Mouse (Mus musculus) brain, adult 2 months (tissue): ENCODE data around the gene Carnmt1.

Source experiments
- DNase-seq: peaks from one replicate; pipeline ENCODE4 v3.0.0; 2011; ENCODE audit warnings: low read depth, low spot score

Gene Carnmt1

GRCm38 (mm10) chr19:18653058-18653457 lies 17.5 kb upstream of the Carnmt1 start:
- DNase-seq, result no peak

DNA sequence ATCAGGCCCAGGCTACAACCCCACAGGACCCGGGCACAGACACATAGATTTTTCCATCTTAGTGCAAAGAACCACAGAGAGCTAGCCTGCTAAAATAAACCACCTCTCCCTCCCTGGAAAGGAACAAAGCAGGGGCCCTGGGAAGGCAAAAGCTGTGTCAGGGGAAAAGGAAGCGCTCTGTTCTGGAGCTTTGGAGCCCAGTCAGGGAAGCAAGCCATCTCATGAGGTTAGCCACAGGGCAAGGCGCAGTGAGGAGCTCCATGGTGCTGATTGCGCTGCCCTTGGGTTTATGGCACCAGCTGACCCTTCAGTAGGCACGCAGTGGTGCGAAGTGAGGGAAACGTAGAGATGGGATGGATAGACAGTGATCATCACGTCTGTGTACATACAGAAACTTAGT lies 16.2 kb upstream of the Carnmt1 start:
- no peak for DNase-seq

GRCm38 (mm10) chr19:18654984-18655383 lies 15.6 kb upstream of the Carnmt1 start:
- DNase-seq, result no peak

GRCm38 (mm10) chr19:18655999-18656398 lies 14.6 kb upstream of the Carnmt1 start:
- no peak for DNase-seq

DNA sequence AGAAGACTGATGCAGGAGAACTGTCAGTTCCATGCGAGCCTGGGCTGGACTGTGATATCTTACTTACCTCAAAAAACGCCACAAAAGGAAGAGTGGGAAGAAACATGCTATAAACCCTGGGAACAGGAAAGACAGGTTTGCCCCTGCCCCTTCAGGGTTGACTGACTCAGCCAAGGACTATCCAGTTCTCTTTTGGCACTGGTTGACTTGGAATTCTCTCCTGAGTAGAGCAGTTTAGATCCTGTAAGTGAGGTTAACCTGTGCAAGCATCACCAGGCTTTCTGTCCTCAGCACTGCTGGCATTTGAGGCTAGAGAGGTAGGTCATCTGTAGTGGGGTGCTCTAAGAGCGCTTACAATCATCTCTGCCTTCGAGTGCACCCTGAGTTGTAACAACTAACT lies 12.1 kb upstream of the Carnmt1 start:
- no peak for DNase-seq

GRCm38 (mm10) chr19:18659349-18659748 lies 11.2 kb upstream of the Carnmt1 start:
- no peak for DNase-seq

DNA sequence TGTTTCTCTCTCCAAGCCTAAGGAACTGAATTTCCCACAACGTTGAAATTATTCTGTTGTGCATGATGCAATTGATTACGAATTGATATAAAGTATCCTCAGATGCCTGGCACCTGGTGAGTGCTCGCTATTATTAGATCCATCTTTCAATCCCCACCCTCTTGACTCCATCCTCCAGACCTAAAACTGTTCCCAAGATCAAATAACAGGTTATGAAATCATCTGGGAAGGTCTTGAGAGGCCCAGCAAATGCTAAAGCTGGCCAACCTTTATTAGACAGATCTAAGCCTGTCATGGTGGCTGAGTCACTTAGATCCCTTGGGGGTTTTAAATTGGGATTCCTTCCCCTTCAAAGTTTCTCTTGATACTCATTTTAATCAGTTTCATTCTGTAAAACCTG lies 10.1 kb upstream of the Carnmt1 start:
- no peak for DNase-seq

- DNase-seq, result peak; percentile 27
Measured at GRCm38 (mm10) chr19:18661683-18662082, 8.9 kb upstream of the Carnmt1 start.

- DNase-seq, result no peak
Measured at GRCm38 (mm10) chr19:18663904-18664303, 6.7 kb upstream of the Carnmt1 start.

- DNase-seq, result no peak
Measured at GRCm38 (mm10) chr19:18666966-18667365, 3.6 kb upstream of the Carnmt1 start.

DNA sequence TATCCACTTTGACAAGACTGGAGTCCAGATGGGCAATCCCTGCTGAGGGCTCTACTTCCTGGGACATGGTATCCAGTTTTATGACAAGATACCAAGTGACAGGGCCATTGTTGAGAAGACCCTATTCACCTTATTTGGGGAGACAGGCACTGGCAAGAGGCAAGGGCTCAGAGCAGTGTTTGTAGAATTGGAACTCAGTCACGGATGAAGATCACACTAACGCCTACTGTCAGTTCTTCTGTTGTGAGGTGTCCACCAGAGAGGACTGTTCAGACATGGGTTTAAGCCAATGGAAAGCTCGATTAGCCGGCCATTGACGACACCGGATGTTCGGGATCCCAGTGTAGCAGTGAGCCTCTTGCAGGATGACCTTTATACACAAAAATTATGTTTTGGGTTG lies 1.0 kb upstream of the Carnmt1 start:
- no peak for DNase-seq

DNA sequence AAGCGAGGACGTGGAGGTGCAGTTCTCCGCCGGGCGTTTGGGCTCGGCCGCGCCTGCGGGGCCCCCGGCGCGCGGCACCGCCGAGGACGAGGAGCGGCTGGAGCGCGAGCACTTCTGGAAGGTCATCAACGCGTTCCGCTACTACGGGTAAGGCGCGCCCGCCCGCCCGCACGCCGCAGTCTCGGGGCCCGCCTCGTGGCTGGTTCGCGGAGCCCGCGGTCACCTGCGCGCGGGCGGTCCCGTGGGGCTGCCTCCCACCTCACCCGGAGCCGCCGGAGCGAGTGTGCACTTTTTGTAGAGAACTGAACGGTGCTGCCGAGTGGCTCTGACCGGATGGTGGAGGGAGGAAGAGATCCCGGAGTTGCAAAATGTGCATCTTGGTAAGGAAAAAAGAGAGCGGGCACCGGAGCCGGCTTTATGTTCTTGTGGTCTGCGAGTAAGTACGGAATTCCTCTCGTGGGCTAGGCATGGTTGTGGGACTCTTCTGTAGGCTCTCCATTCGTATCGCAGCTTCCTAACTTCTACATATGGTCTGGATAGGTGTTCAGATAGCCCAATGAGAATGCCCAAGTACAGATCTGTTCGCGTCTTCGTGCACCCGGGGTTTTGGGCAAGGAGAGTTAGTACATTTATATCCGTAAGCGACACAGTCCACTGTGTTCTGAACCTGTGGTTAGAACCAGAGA lies 635 bp downstream of the Carnmt1 start:
- DNase-seq, result peak; percentile 54

DNA sequence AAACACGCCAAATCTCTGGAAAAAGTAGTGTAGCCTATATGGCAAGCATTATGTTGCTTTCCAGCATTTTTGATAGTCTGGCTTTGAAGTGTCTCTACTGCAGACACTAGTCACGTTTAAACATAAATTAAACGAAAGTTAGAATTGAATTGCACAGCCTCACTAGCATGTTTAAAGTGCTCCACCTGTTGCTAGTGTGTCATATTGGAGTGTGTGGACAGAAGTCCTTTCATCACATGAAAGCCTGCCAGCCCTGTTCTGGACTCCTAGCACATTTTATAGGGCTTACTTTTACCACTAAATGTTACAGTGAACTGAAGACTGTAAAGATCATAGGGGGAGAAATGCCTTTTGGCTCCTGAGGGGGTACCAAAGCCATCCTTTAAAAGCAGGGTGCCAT lies 1.9 kb downstream of the Carnmt1 start:
- DNase-seq, result no peak

DNA sequence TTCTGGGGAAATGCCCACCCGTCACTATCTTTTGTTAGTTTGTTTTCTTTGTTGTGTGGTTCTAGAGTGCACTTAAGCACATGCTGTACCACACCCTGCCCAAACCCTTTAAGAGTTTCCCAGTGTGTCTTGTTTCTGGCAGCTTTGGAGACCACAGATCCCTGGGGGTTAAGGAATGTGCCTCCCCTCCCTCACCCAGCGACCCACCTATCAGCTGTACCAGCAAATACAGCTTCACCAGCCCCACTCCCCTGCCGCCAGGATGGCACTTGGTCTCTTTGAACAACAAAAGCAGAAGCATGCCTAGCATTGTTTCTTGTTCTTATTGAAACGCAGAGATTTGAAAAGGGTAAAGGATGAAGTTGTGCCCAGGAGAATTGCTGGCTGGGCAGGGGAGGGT lies 2.6 kb downstream of the Carnmt1 start:
- no peak for DNase-seq

DNA sequence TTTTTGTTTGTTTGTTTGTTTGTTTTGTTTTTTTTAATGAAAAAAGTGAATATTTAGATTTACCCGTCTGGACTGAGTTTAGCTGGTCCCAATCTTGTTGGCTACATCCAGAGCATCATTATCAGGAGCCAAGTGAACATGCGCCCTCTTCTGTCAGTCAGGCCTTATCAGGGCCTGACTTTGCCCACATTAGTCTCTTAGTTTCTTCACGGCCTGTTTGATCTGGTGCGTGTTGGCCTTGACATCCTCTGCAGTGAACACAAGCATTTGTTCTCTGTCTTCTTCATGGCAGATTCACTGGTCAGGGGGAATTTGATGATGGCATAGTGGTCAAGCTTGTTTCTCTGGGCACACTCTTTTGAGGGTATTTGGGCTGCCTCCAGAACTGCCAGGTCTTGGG lies 11.6 kb downstream of the Carnmt1 start:
- no peak for DNase-seq

DNA sequence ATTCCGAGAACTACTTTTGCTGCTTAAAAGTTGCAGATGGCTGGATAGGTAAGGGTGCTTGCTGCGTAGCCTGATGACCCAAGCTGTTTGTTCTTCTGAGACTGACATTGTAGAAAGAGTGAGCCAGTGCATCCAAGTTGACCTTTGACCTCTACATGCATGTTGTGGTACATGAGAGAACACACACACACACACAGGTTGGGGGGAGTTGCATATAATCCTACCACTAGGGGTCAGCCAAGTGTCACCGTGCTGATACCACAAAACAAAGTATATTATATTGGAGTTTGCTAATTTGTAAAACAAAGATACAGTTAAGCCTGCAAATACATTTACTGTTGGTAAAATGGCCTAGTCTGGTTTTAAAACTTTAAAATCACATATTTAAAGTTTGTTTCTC lies 17.0 kb downstream of the Carnmt1 start:
- DNase-seq, result peak; percentile 68

DNA sequence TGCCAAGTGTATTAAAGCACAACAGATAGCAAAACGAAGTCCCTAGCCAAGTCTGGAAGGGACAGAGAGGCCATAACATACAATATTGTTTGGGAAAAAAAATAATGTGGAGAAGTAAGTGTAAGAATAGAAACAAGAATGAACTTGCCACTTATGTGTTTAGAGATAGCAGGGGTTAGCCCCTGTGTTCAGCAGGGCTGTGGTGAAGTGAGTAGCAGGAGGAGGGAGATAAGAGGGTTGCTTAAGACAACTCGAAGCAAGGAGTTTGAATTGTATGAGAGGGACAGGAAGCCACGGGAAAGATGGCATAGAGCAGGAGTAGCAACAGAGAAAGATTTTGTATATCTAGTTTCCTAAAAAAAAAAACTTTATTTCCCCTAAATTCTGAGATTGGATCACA lies 21.6 kb downstream of the Carnmt1 start:
- no peak for DNase-seq

DNA sequence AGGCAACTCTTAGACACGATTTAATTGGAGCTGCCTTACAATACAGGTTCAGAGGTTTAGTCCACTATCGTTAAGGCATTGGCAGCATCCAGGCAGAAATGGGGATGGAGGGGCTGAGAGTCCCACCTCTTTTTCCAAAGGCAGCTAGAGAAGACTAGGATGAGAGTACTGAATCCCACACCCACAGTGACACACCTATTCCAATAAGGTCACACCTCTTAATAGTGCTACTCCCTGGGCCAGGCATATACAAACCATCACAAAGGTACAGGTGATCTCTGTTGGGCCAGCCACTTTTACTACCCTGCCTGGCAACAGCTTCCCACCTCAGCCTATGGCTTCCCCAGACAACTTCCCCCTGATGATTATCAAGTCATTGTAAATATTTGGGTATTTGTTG lies 22.2 kb downstream of the Carnmt1 start:
- no peak for DNase-seq

DNA sequence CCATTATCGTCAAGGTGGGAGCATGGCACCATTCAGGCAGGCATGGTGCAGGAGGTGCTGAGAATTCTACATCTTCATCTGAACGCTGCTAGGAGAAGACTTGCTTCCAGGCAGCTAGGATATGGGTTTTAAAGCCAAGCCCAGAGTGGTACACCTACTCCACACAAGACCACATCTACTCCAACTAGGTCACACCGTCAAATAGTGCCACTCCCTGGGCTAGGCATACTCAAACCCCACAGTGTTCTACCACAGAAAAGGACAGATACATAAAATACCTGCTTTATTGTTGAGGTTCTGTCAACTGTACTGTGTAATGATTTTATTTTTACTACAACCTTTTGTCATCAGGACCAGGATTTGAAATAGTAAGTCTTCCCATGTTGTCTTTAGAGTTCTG lies 24.6 kb downstream of the Carnmt1 start:
- no peak for DNase-seq

DNA sequence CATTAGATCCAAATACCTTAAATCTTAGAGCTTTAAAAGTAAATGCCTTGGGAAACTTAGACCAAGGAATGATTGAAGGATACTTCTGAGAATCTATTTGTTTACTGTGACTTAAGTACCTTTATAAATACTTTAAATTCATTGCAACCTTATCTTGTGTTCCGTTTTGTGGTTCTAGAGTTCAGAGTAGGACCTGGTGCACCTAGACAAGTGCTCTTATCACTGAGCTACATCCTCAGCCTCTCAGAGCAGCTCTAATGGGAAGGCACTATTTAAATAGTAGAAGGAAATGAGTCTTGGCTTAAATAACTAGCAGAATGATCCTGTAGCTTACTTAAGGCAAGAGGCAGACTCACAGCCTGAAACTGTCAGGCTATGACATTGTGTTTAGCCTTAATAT lies 25.0 kb downstream of the Carnmt1 start:
- no peak for DNase-seq

DNA sequence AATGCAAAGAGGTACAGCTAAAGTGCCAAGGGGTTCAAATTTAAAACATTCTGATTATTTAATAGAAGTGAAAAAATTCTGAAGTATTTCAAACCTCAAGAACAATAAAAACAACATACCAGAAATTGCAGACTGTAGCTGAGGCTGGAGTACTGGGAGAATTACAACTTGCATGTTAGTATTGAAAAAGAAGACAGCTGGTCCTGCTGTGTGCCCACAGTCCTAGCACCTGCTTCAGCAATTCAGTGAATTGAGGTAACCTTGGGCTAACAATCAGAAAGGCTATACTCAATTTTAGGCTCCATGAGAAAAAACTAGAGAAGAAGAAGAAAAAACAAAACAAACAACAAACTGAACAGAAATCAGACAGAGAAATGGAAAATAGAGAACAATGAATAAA lies 37.5 kb downstream of the Carnmt1 start:
- DNase-seq, result peak; percentile 69

DNA sequence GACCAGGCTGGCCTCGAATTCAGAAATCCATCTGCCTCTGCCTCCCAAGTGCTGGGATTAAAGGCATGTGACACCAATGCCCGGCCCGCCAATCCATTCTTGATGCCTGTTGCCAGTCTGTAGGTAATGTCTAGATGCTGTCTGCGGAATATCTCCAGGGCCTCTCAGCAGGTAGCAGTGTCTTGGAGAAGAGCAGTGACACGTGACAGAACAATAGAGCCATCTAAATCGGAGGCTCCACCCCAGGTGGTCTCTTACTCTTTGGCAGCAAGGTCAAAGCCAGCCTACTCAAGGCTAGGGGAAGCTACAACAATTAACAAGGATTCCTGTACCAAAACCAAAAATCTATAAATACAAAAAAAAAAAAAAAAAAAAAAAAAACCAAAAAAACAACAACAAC lies 40.3 kb downstream of the Carnmt1 start:
- DNase-seq, result no peak

GRCm38 (mm10) chr19:18711589-18711988 lies 41.0 kb downstream of the Carnmt1 start:
- no peak for DNase-seq
